Mouse (Mus musculus) C2C12 (cell line): Measurements from ENCODE around the gene Pard3. TPM values are rescaled to one million over a fixed set of nuclear protein-coding genes. Genes with fewer than 3 reads are reported as not detected.

Experiments
- H3K27me3 ChIP-seq: one replicate; pipeline ENCODE4 v1.6.1; 2011; ENCODE audit not compliant: control insufficient read depth, insufficient read depth, insufficient read length
- H3K36me3 ChIP-seq: one replicate; pipeline ENCODE4 v1.6.1; 2011; ENCODE audit not compliant: control insufficient read depth, insufficient read depth
- H3K4me3 ChIP-seq: one replicate; pipeline ENCODE4 v1.5.1; 2011; ENCODE audit warnings: mild to moderate bottlenecking, control low read depth; ENCODE audit not compliant: poor library complexity, insufficient read depth, severe bottlenecking
- H3K79me2 ChIP-seq: one replicate; pipeline ENCODE4 v1.6.1; 2011; ENCODE audit not compliant: control insufficient read depth, insufficient read depth
- H3K79me3 ChIP-seq: one replicate; pipeline ENCODE4 v1.6.1; 2011; ENCODE audit warnings: low read depth, control low read depth
- H3ac ChIP-seq: one replicate; pipeline ENCODE3; 2011; ENCODE audit warnings: low read depth; ENCODE audit not compliant: control insufficient read depth, insufficient read length
- CEBPB ChIP-seq: IDR thresholded peaks from one replicate; pipeline ENCODE4 v1.6.1; 2011; ENCODE audit warnings: low read depth, mild to moderate bottlenecking, control low read depth, moderate library complexity
- CTCF ChIP-seq: IDR thresholded peaks from one replicate; pipeline ENCODE4 v1.5.1; 2011; ENCODE audit not compliant: control insufficient read depth, insufficient read depth, insufficient read length
- FOSL1 ChIP-seq: IDR thresholded peaks from one replicate; pipeline ENCODE4 v1.8.0; 2011; ENCODE audit warnings: mild to moderate bottlenecking, low read length; ENCODE audit not compliant: poor library complexity, insufficient read depth, severe bottlenecking
- MAX ChIP-seq: IDR thresholded peaks from one replicate; pipeline ENCODE4 v1.6.1; 2011; ENCODE audit warnings: mild to moderate bottlenecking, control low read depth
- MYOD1 ChIP-seq: IDR thresholded peaks from one replicate; pipeline ENCODE4 v1.6.1; 2011; ENCODE audit warnings: low read depth; ENCODE audit not compliant: control insufficient read depth, insufficient read length
- MYOG ChIP-seq: IDR thresholded peaks from one replicate; pipeline ENCODE4 v1.6.1; 2011; ENCODE audit not compliant: control insufficient read depth, insufficient read length; ENCODE audit errors: extremely low read depth
- USF1 ChIP-seq: IDR thresholded peaks from one replicate; pipeline ENCODE4 v1.6.1; 2011; ENCODE audit warnings: low read depth, mild to moderate bottlenecking, control low read depth, moderate library complexity
- polyA plus RNA-seq: library from polyadenylated mRNA; unstranded; fragments of >200 nt; fragmentation: generic; extraction: Trizol; gene quantifications from one replicate; pipeline ENCODE4 v1.2.1, GENCODE M21; 2012; ENCODE audit warnings: missing spikeins

Gene Pard3
- polyA plus RNA-seq, 1 experiment: 8.4 TPM

GRCm38 (mm10) chr8:127243841-127244240 lies 180.1 kb downstream of the Pard3 start:
- H3K79me2 ChIP-seq: peaks cover 37% of the 10 kb centered on the region
- no peak overlapping the region for H3ac ChIP-seq
- H3K4me3 ChIP-seq: no peak overlapping the region
- TF ChIP-seq MYOG (no peak), FOSL1 (no peak), MYOD1 (no peak), USF1 (no peak), CTCF (no peak), MAX (no peak), CEBPB (no peak)
- no peaks in the 10 kb centered on the region for H3K36me3 ChIP-seq
- peaks cover 9% of the 10 kb centered on the region for H3K79me3 ChIP-seq
- no peaks in the 10 kb centered on the region for H3K27me3 ChIP-seq

GRCm38 (mm10) chr8:127250746-127251145 lies 187.1 kb downstream of the Pard3 start:
- Histone ChIP-seq H3K36me3 (no peaks in the 10 kb centered on the region), H3ac (no peak overlapping the region), H3K27me3 (no peaks in the 10 kb centered on the region), H3K79me2 (peaks cover 45% of the 10 kb centered on the region), H3K79me3 (peaks cover 17% of the 10 kb centered on the region), H3K4me3 (no peak overlapping the region)
- TF ChIP-seq CEBPB (peak; percentile 69), CTCF (no peak)

GRCm38 (mm10) chr8:127251476-127251875 lies 187.8 kb downstream of the Pard3 start:
- H3K36me3 ChIP-seq: no peaks in the 10 kb centered on the region
- no peak overlapping the region for H3ac ChIP-seq
- no peak overlapping the region for H3K4me3 ChIP-seq
- H3K79me2 ChIP-seq: peaks cover 50% of the 10 kb centered on the region
- TF ChIP-seq MYOG: no peak
- TF ChIP-seq MYOD1: no peak
- no peak for TF ChIP-seq USF1
- TF ChIP-seq CTCF: no peak
- TF ChIP-seq CEBPB: no peak
- H3K27me3 ChIP-seq: no peaks in the 10 kb centered on the region
- H3K79me3 ChIP-seq: peaks cover 17% of the 10 kb centered on the region

- Histone ChIP-seq H3K79me2 (peaks cover 46% of the 10 kb centered on the region), H3ac (no peak overlapping the region), H3K4me3 (no peak overlapping the region), H3K79me3 (peaks cover 17% of the 10 kb centered on the region), H3K27me3 (no peaks in the 10 kb centered on the region), H3K36me3 (no peaks in the 10 kb centered on the region)
- TF ChIP-seq MYOD1 (no peak), MAX (no peak), USF1 (no peak), CTCF (no peak), MYOG (no peak), FOSL1 (no peak), CEBPB (no peak)
Observed at GRCm38 (mm10) chr8:127251985-127252384, 188.3 kb downstream of the Pard3 start.

GRCm38 (mm10) chr8:127254625-127255024 lies 190.9 kb downstream of the Pard3 start:
- Histone ChIP-seq H3K27me3 (no peaks in the 10 kb centered on the region), H3K4me3 (no peak overlapping the region), H3K36me3 (no peaks in the 10 kb centered on the region), H3K79me2 (peaks cover 43% of the 10 kb centered on the region), H3ac (no peak overlapping the region), H3K79me3 (peaks cover 20% of the 10 kb centered on the region)
- TF ChIP-seq CTCF (no peak), MYOD1 (no peak), USF1 (no peak), CEBPB (no peak), MYOG (no peak), MAX (no peak), FOSL1 (no peak)

GRCm38 (mm10) chr8:127257086-127257485 lies 193.4 kb downstream of the Pard3 start:
- H3K27me3 ChIP-seq: no peaks in the 10 kb centered on the region
- no peaks in the 10 kb centered on the region for H3K36me3 ChIP-seq
- H3ac ChIP-seq: no peak overlapping the region
- peaks cover 21% of the 10 kb centered on the region for H3K79me3 ChIP-seq
- peaks cover 48% of the 10 kb centered on the region for H3K79me2 ChIP-seq
- no peak overlapping the region for H3K4me3 ChIP-seq
- no peak for TF ChIP-seq USF1
- no peak for TF ChIP-seq MAX
- no peak for TF ChIP-seq MYOD1
- TF ChIP-seq CEBPB: no peak
- no peak for TF ChIP-seq CTCF
- TF ChIP-seq FOSL1: no peak
- no peak for TF ChIP-seq MYOG
